Mouse (Mus musculus) MN1 (cell line): ENCODE measurements around the gene Sult1a1.

ENCODE experiments used
- DNase-seq: peaks from one replicate; pipeline ENCODE4 v3.0.0-alpha.2; 2016; ENCODE audit warnings: low spot score

Sult1a1 gene

DNA sequence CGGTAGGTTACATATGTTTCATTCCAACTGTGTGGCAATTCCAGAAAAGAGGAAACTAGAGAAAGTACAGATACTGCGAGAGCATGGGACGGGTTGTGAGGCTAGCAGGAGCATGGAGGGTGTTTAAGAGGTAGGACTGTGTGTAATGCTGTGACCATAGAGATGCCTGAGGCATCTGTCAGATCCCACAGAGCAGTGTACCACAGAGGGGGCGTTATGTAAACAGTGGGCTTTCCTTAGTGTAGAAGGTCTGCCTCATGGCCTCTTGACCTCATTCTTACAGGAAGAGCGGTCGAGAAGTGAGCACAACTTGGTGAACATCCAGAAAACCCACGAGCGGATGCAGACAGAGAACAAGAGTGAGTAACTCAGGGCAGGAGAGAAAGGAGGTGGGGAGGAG lies 12.6 kb downstream of the Sult1a1 start:
- DNase-seq, result no peak

DNA sequence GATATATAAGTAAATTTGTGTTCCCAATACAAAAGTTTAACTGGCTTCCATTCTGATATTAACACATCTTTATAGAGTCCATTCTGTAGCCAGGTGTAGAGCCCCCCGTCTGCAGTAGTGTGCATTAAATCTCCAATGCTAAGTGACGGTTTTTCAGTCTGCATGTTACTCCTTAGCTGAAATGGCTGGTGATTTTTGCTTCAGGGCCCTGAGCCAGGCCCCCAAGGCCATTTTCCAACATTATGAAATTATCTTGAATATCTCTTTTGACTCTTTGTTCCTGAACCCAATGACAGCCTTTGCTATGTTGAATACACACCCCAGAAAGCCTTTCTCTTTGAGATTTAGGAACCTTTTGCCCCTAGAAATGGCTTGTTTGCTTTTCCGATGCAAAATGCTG lies 16.5 kb downstream of the Sult1a1 start:
- no peak for DNase-seq

DNA sequence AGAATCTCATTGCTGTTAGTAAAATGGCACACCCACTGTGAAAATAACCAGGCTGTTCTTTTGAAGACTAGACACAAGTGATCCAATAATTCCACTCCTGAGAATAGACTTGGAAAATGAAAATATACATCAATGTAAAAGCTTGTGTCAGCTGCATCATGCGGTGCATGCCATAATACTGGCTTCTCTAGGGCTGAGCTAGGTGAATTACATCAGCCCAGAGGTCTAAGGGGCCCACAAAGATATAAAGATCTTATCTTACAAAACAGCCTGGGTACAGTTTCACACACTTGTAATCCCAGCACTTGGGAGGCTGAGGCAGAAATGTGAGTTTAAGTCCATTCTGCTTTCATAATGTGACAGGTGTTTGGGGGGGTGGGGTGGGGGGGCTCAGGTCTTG lies 18.7 kb downstream of the Sult1a1 start:
- DNase-seq, result no peak

DNA sequence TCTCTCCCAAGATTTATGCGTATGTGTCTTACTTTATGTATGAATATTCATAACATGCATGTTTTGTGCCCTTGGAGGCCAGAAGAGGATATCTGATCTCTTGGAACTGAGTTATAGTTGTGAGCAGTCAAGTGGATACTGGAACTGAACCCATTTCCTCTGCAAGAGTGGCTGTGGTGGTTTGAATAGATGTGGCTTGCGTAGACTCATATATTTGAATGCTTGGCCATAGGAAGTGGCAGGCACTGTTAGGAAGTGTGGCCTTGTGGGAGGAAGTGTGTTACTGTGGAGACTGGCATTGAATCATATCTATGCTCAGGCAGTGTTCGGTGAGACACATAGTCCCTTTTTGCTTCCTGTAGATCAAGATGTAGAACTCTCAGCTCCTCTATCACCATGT lies 20.5 kb downstream of the Sult1a1 start:
- DNase-seq, result no peak

DNA sequence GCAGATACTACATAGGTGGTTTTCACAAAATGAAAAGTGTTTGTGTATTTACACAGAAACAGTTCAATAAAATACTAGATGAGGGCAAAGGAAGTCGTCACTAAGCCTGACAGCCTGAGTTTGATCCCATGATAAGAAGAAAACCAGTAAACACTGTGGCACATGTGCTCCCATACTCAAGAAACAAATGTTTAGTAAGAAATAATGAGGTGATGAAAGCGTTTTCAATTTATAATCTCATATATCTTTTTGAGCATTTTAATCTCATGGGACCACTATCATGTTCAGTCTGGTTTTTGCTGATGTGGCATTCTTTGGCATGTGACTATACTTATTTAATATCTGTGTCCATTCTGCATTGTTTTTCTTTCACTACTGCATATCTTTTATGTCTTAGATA lies 22.2 kb downstream of the Sult1a1 start:
- no peak for DNase-seq

DNA sequence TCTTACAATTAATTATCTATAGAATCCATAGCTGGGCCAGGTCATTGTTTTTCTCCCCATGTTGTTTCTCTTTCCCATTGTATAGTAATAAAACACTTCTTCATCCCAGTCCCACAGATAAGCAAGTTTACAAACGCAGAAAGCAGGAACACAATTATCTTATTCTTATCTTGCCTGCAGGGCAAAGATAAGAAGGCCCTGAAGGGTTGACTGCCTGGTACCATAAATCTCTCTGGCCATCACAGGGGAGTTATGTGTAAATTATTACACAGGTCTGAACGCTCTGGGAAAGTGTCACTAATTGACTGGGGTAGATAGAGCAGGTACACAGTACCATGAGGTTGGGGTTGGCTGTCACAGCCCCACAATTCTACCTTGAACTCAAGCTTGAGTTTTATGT lies 25.4 kb downstream of the Sult1a1 start:
- DNase-seq, result peak; percentile 15

DNA sequence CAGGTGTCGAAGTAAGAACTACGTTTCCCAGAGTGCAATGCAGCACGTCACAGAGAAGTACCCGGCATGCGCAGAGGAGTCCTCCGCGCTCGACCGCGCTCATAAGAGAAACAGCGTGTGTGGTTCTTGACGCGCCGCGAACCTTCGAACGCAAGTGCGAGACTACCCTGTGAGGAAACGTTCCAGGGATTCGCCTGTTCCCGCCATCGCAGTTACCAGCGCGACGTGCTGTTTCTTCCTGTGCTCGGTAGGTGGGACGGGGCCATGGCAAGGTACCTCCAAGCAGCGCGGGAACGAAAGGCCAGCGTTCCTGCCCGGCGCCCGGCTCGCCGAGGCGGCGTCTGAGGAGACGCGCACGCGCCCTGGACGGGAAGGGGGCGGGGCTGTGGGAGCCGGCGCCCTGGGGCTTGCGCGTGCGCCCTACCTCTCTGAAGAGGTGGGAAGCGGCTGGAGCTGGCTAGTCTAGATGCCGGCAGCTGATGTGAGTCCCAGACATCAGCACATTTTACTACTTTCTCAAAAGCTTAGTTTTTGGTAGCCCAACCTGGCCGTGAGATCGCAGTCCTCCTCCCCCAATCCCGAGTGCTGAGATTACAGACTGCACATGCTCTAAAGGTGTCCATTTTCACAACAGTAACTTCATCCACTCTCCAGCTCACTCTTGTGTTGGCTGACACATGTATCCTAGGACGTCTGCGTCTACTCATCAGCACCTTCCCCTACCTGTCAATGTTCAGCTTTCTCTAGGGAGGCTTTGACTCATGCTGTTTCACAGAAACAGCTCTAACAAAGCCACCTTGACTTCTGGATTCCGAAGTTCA lies 26.8 kb downstream of the Sult1a1 start, which contains the start of gene Sgf29:
Gene Sgf29 (plus strand): TSS at position 79 of the 821 bp plus-strand sequence.
- peak; percentile 94 for DNase-seq

DNA sequence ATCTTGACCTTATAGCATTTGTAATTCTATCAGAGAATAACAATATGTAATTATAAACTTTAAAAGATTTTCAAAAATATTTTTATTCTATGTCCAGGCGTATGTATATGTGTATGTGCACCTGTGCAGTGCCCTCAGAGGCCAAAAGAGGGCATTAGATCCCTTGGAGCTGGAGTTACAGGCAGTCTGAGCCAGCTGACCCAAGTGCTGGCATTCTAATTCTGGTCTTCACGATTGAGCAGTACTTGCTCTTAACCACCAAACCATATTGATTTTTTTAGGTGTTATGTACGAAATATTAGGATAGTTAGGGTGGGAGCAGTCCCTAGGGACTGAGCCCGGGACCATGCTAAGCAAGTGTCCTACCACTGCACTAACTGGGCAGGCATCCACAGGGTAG lies 27.7 kb downstream of the Sult1a1 start:
- DNase-seq, result no peak

DNA sequence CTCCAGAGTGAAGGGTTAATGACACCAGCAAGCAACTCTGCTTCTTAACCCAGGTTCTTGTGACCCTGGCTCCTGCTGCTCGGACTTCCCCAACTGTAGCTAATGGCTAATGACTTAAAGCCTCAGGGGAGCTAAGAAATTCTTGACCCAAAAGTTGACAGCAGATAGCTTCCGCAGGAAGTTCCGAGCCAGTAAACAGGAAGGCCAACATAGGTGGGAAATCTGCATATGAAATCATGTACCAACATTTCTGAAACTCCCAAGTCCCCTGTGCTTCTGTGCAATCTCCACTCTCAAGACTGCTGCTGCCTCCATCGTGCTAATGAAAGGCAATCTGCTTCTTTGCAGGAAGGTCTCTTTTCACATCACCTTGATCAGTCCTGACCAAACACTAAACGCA lies 30.5 kb downstream of the Sult1a1 start:
- no peak for DNase-seq

DNA sequence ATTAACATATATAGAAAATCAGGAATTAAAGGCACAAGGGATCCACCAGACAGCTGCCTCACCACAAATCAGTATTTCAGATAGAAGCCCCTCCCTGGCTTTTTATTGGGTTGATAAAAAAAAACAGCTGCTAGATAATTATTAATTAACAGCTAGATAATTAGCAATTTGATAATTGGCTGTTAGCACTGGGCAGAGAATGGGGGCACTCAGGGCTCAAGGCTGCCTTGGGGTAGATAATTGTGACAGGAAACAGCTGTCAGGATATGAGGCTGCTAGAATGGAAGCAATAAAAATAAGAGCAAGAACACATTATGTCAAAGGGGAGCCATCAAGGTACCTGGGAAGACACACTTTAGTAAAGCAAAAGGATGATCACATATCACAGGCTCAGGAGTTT lies 31.3 kb downstream of the Sult1a1 start:
- DNase-seq, result no peak

DNA sequence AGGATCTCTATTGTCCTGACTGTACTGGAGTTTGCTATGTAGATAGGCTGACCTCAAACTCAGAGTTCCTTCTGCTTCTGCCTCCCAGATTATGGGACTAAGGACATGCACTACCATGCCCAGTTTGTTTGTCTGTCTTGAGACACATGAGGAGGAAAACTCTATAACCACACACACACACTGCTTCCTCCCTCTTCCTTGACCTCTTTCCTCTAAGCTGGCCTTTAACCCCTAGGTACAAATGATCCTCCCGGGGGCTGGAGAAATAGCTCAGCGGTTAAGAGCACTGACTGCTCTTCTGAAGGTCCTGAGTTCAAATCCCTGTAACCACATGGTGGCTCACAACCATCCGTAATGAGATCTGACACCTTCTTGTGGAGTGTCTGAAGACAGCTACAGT lies 31.9 kb downstream of the Sult1a1 start:
- no peak for DNase-seq

DNA sequence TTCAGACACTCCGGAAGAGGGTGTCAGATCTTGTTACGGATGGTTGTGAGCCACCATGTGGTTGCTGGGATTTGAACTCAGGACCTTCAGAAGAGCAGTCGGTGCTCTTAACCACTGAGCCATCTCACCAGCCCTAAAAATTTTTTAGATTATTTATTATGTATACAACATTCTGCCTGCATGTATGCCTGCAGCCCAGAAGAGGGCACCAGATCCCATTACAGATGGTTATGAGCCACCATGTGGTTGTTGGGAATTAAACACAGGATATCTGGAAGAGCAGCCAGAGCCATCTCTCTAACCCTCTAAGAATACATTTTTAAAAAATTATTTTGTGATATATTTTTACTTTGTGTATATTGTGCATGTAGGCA lies 33.0 kb downstream of the Sult1a1 start:
- peak; percentile 54 for DNase-seq

DNA sequence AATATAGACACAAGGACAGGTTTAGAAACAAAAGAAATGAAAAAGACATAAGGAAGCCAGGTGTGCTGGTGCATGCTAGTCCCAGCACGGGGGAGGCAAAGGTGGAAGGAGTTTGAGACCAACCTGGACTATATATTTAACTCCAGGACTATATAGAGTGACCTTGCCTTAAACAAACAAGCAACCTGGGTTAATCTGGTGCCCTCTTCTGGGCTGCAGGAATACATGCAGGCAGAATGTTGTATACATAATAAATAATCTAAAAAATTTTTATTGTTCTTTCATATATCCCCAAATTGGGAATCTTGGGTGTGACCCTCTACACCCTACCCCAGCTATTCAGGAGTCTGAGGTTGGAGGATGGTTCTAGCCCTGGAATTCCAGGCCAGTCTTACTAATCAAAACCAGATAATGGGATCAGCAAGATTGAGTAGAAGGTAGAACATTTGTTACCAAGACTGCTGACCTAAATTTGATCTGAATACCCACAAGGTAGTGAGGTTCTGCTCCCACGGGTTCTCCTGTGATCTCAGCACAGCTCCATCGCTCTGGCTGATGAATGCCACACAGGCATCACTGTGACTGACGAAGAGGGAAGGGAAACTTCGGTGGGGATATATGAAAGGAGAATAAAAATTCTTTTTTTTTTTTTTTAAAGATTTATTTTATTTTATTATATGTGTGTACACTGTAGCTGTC lies 33.5 kb downstream of the Sult1a1 start:
- DNase-seq, result no peak

DNA sequence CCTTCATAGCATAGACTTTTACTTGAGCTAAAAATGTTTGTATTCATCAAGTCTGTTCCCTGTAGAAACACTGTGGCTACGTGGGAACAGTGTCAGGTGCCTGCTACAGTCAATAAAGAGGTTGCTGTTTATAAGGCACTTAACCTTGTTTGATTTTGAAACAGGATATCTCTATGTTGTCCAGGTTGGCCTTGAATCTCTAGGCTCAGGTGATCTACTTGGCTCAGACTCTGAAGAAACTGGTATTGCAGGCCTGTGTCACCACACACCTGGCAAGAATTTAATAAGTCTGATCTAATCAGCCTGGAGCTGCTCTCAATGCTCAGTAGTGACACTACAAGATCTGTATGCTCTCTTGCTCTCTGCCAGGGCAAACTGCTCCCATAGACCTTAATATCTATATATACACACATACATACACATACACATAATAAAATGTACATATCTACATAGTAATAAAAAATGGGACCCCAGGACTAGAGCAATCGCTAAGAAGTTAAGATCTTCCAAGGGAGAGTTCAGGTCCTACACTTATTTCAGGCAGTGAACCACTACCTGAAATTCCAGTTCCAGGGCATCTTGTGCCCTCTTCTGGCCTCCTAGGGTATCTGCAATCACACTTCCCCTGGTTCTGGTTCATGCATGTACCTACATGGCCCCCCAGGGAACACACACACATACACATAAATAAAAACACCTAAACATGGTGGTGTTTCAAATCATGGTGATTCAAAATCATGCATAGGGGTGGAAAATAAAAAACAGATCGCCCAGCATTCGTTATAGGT lies 39.3 kb downstream of the Sult1a1 start:
- DNase-seq, result peak; percentile 55

DNA sequence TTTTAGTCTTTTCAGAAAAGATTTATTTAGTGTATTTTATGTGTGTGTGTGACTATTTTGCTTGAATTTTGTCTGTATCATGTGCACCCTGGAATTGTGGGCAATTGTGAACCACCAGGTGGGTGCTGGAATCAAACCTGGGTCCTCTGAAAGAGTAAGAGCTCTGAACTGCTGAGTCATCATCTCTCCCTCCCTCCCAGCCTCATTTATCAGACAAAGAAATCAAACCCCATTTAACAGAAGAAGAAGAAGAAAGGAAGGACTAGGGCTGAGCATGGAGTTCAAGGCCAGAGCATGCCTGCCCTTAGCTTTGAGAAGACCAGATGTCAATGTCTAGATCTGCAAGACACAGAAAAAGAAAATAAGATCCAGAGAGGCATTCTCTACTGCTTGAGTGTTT lies 40.9 kb downstream of the Sult1a1 start:
- no peak for DNase-seq

DNA sequence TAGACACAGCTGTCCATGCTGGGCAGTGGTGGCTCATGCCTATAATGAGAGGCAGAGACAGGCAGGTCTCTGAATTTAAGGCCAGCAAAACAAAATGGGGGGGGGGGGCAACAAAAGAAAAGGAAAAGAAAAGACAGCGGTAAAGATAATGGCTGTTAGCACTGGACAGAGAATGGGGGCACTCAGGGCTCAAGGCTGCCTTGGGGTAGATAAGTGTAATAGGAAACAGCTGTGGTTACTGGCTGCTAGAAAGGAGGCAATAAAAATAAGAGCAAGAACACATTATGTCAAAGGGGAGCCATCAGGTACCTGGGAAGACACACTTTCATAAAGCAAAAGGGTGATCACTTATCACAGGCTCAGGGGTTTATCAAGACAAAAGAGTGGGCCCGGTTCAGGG lies 43.8 kb downstream of the Sult1a1 start:
- DNase-seq, result no peak

DNA sequence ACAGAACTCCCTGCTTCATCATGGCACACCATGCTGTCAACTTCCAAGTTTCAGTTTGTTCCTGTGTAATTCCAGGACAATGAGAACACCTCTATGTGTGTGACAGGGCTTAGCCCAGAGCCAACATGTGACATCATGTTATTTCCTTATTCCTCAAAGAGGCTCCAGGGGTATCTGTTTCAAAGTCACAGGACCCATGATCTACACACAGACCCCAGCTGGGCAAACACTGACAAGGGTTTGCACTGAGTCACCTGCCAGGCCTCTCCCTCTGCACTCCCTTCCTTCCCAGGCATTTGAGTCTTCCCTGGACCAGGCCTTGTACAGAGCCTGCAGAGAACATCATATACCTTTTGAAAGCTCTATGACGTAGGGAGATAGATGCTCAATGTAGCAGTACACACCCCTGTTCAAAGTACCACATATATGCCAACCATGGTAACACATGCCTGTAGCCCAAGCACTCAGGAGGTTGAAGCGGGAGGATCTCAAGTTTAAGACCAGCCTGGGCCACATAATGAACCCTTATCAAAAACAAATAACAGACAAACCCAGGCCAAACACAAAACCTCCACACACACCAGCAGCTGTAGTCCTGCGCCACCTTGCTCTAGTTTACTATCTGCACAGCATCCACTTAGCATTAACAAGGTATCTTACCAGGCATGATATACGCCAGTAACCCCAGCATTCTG lies 45.3 kb downstream of the Sult1a1 start, which contains the start of gene Nupr1:
Gene Nupr1 (minus strand): TSS at position 38 of the 695 bp plus-strand sequence.
- DNase-seq, result peak; percentile 21

DNA sequence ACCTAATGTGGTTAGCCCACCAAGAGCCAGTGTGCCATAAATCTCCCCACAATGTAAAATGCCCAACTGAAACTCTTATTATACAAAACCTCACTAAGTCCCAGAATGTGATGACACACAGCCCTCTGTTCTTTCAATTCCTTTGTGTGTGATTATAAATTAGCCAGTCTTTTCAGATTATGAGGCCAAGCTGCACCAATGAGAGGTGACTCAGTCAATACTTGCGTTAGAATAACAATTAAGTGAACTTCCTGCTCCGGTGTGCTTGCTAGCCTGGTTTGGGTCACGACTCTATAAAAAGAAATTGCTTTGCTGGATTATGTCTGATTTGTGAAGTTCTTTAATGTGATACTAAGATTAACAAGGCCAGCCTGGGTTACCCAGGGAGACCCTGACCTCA lies 46.3 kb downstream of the Sult1a1 start:
- no peak for DNase-seq

DNA sequence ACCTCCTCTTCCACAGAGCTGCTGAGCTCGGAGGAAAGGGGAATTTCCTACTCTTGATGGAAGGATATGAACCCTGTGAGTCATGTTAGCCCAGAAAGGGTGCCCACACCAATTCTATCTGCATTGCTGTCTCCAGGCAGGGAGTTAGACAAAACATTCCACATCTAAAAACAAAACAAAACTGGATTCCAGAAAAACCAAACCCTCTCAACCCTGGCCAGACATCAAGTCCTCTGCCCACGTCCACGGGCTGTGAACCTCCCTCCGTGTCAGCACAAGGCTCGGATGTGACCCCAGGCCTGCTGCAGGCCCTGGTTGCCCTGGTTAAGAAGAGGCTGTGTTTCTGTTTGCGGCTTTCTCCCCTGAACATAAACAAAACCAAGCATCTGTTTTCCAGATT lies 48.1 kb downstream of the Sult1a1 start:
- peak; percentile 23 for DNase-seq

DNA sequence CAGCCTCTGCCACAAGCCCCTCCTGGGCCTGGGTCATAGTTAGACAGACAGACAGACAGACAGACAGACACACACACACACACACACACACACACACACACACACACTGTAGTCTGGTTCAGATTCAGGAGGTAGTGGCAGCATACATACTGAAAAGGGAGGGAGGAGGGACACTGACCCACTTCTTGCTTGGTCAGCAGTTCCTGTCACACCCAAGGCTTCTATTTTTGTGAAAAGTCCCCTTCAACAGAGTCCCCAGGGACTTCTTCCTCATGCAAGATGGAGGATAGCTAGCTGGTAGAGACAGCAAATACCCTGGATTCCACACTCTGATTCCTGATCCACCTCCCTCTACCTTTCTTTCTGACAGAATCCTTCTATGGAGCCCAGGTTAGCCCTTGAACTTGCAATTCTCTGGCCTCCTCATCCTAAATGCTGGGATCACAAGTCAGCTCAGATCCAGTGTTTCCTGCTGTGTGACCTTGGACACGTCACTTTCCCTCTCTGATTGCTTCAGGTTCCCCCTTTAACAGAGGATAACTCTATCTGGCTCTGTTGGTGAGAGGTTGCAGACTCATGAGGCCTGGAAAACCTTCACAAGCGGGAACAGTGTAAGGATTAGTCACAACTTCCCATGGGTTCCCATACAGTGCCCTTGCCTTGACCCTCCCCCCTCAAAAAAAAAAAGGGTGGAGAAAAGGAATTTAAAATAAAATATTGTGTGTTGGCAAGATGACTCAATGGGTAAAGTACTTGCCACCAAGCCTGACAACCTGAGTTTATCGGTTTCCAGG lies 50.2 kb downstream of the Sult1a1 start:
- DNase-seq, result peak; percentile 41

DNA sequence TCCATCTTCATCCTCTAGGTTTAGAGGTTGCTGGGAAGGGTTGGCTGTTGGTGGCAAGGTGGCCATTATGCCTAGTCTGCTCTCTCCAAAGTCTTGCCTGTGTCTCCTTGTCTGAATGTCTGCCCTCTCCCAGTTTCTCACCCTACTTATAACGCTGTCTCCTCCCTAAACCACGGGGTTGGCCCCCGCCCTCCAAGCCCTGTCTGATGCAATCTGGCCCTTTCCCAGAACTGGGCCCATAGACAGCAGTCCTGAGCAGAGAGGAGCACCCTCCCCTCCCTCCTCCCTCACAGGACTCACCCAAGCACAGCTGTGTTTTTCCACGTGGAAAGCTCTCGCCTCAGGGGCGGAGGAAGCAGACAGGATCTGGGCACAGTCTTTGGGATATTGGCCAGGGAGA lies 50.9 kb downstream of the Sult1a1 start:
- peak; percentile 93 for DNase-seq
